Mouse (Mus musculus): ENCODE measurements around the gene Bola1.
"Not testable (repeated sequence)": the region's sequence is repeated elsewhere in the genome, so short reads cannot be mapped to it uniquely, and the experiment has no call there.

Bola1 gene

GRCm38 (mm10) chr3:96219661-96220130, at the start of gene Bola1, which contains the start of gene Hist2h2ab:
Gene Bola1, minus strand, starts transcription at chr3:96219709.
Gene Hist2h2ab, plus strand, starts transcription at chr3:96219865.
- in situ Hi-C loops (cut with MboI, MseI): no loop called here

GRCm38 (mm10) chr3:96268776-96269378, 49.4 kb upstream of the Bola1 start:
- in situ Hi-C loops (cut with MboI, MseI): not testable (repeated sequence)

GRCm38 (mm10) chr3:96268051-96268775, 48.7 kb upstream of the Bola1 start, which contains the start of gene Hist2h3b:
Gene Hist2h3b, plus strand, starts transcription at chr3:96268654.
- in situ Hi-C loops (cut with MboI, MseI): no loop called here

- in situ Hi-C loops (cut with MboI, MseI): no loop called here
These were observed 48.0 kb upstream of the Bola1 start for GRCm38 (mm10) chr3:96267541-96267940.

GRCm38 (mm10) chr3:96266132-96266710, 46.7 kb upstream of the Bola1 start:
- in situ Hi-C loops (cut with MboI, MseI): no loop called here

- in situ Hi-C loops (cut with MboI, MseI): no loop called here
These were observed 45.0 kb upstream of the Bola1 start for GRCm38 (mm10) chr3:96264404-96264949.

DNA sequence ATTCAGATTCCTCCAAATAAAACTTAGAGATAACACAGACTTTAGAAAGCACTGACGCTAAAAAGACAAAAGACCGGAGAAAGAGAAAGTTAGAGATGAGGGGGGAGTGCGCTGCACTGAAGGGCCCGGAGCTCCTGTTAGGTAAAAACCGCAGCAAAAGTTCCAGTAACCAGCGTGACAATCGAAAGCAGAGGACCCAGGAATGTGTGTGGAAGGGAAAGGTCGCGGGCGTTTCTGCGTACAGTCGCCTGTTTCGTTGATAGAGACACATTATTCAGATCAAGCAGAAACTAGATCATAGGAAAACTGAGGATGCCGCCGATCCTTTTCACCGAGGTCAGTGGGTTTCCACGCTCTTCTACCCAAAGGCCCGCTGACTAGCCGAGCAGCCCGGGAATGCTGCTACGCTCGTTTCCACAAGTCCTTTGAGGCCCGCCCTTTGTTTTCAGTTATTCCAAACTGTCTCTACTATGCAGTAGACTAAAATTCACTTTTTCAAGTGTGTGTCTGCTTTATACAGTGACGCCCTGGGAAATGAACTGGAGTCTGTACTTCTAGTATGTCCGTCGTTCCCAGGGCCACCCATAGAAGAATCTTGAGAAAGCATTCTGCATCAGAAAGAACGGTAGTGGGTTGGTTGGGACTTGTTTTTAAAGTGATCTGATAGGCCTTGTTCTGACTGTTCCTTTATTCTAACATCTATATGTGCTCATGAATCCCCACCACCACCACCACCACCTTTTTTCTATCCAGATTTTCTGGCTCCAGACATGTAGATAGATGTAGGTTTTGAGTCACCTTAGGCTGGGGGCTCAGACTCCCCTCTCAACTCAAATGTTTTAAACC, 44.3 kb upstream of the Bola1 start:
- in situ Hi-C loops (cut with MboI, MseI): no loop called here

DNA sequence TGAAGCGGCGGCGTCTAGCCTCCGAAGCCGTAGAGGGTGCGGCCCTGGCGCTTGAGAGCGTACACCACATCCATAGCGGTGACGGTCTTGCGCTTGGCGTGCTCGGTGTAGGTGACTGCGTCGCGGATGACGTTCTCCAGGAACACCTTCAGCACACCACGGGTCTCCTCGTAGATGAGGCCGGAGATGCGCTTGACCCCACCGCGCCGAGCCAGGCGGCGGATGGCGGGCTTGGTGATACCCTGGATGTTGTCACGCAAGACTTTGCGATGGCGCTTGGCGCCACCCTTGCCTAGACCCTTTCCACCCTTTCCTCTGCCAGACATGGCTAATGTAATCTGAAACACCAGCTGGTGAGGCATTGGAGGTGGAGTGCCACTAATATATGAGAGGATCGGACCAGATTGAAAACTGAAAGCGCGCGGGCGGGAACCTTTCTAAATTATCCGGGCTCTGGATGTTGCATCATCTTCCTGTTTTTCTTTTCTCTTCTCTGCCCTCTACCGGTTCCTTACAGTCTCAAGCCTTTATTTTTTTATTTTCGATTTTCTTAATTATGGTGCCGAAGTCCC, 43.6 kb upstream of the Bola1 start, which contains the start of gene Hist2h4:
Gene Hist2h4, minus strand, starts transcription at position 333 of the 572 bp plus-strand sequence.
- in situ Hi-C loops (cut with MboI, MseI): no loop called here

DNA sequence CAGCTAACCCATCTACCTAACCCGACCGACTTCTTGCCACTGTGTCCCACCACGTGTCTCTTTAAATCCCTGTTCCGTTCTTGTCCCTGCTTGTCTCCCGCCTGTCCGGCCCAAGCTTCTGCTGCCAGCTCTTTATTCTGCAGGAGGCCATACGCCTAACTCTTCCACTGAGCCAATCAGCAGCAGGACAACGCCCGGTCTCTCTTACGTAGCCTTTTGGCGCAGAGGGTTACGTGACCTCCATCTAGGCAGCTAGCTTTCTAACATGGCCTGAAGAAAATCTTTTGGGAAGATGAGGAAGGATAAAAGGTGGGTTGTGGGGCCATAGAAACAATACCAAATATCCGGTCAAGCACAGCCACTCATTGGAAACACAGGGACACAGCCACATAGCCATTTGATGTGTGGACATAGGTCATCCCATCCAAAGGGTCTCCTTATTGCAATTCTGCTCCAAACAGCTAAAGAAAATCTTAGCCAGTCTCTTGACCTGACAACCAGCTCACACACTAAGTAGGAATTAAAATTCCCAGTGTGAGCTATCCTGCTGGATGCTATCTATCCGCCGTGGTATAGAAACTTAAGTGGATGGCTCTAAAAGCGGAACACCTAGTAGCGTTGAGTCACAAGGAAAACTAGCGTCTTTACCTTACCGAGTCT, 42.8 kb upstream of the Bola1 start:
- in situ Hi-C loops (cut with MboI, MseI): no loop called here

GRCm38 (mm10) chr3:96261623-96262022, 42.1 kb upstream of the Bola1 start:
- in situ Hi-C loops (cut with MboI, MseI): no loop called here

DNA sequence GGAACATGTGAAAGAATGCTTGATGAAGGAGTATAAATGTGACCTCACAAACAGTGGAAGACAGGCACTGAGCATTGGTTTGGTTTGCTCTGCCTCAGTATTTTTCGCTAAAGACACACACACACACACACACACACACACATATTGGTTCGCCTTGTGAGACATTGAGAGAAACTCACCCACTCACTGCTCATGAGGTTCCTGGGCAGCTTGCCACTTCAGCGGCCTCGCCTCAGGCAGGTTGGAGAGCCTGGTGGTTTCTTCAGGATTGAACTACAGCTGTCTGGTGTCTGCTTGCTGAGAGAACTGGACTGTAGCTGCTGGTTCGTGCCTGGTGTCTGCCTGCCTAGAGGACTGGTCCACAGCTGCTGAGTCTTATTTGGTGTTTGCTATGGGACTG, 40.7 kb upstream of the Bola1 start:
- in situ Hi-C loops (cut with MboI, MseI): no loop called here

DNA sequence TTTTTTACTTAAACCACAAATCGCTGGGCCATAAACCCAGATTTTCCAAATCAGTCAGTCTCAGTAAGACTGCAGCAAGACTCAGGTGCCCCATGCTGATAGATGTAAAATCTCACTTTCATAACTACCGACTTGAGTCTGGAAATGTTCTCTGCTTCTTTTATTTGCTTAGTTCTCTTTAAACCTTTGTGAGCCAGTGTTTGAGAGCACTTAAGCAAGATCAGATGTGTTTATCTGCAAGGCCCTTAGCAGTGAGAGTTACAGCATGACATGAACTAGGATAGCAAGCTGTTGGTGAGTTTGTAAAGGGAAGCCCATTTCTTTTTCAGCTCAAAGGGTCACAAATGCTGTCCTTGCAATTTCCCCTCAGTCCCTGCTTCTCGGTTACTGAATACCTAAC, 37.7 kb upstream of the Bola1 start:
- in situ Hi-C loops (cut with MboI, MseI): no loop called here

DNA sequence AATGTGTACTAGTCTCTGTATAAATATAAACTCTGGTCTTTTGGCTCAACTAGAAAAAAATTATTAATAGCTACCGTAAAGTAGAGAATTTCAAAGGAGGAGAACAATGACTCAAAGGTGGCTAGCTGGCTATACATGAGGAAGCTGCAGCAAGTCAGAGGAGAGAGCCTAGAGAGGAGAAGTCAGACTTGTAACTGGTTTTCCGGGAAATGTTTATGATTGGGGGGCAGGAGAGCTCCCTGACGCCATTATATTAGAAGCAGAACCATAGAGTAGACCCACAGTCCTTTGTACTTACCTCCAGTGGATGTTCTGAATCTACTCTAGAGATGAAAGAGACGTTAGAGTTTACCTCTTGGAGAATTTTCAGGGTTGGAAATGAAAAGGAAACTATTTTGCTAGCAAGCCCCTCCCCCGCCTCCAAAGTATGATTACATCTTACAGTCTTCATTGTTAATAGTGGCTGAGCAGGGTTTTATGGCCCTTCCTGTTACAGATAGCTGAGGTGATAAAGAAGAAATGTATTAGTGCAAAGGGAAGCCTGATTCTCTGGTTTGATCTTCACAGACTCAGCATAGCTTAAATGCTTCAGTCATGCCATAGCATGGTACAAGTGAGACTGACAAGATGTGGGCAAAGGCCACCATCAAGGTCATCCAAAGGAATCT, 36.6 kb upstream of the Bola1 start:
- in situ Hi-C loops (cut with MboI, MseI): no loop called here

GRCm38 (mm10) chr3:96254683-96255355, 35.3 kb upstream of the Bola1 start:
- in situ Hi-C loops (cut with MboI, MseI): no loop called here

DNA sequence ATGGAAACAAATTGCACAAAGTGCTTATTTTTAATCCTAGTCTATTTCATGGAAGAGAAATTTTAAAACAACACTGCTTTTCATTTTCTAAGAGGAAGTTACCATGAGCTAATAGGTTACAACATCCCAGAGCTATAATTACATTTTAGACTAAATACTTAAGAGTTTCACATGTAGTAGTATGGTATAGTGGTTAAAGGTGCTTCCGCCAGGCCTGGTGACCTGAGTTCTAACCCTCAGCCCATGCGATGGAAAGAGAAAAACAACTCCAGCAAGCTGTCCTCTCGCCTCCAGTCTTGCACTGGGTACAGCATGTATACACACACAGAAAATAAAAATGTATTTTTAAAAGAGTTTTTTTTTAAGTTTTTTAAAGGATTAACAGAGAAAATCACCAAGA, 32.3 kb upstream of the Bola1 start:
- in situ Hi-C loops (cut with MboI, MseI): no loop called here

DNA sequence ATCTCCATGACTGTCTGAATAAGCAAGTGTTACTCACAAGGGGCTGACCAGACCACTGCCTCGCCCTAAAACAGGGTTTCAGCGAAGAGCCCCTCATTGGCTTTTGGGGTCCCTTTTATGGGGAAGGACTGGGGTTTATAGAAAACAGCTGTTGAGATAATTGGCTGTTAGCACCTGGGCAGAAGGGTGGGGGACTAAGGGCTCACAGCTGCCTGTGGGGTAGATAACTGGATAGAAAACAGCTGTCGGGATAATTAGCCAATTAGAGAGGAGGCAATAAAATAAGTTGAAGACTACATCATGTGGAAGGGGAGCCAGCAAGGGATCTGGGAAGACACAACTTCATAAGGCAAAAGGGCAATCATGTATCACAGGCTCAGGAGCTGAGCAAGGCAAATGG, 31.4 kb upstream of the Bola1 start:
- in situ Hi-C loops (cut with MboI, MseI): no loop called here

DNA sequence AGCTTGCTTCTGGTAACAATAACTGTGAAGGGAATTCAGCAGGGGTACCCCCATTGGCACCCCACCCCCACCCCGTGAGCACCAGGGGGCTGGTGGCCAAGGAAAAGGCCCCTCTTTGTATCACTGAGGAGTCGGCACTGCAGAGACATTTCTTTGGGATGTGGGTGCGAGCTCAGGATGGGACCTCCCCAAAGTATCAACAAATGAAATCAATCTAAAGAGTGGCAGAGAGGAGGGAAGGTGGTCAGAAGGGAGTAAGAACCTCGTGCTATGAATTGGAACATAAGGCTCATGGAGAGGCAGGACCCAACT, 29.5 kb upstream of the Bola1 start:
- in situ Hi-C loops (cut with MboI, MseI): no loop called here

DNA sequence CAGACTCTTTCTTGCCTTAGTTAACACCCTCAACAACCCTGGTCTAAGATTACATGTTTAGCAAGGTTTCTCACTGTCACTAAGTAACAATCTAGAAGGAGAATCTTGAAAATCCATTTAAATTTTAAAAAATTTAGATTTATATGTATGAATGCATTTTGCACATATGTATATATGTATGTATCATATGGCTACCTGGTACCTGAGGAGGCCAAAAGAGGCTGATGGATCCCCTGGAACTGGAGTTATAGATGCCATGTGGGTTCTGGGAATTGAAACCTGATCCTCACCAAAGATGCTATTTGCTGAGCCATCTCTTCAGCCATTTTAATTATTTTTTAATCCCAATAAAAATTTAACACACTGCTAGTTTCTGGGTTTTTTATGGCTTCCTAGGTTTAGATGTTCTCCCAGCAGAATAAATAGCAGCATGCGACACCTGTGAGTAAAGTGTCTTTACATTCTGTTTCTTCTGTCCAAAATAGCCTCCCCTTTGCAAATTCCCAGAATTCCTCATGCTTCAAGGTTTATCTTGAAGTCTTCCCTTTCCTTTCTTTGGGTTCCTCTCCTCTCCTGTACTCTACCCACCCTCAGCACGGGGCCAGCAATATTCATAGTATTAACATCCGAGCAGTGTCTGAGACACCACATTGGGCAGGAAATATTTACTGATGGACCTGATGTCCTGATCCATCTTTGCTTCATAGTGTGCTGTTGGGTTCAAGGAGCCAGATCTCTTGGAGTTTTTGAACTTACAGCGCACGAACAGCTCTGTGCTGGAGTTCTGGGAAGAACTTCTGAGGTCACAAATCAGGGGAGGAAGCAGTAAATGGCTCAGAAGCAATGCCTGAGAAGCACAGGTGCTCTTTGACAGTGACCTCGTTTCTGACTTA, 28.9 kb upstream of the Bola1 start:
- in situ Hi-C loops (cut with MboI, MseI): no loop called here

Data from T-helper 1 cell (primary cell).